Mouse (Mus musculus): ENCODE data around the gene Erp44. TPM values are rescaled to one million over a fixed set of nuclear protein-coding genes. Genes with fewer than 3 reads are reported as not detected.

Gene Erp44
- polyA plus RNA-seq (2015; fragmentation: Nextera tagmentation; extraction: Ambion mirVana): 35.8 and 37.3 TPM in 2 replicates

DNA sequence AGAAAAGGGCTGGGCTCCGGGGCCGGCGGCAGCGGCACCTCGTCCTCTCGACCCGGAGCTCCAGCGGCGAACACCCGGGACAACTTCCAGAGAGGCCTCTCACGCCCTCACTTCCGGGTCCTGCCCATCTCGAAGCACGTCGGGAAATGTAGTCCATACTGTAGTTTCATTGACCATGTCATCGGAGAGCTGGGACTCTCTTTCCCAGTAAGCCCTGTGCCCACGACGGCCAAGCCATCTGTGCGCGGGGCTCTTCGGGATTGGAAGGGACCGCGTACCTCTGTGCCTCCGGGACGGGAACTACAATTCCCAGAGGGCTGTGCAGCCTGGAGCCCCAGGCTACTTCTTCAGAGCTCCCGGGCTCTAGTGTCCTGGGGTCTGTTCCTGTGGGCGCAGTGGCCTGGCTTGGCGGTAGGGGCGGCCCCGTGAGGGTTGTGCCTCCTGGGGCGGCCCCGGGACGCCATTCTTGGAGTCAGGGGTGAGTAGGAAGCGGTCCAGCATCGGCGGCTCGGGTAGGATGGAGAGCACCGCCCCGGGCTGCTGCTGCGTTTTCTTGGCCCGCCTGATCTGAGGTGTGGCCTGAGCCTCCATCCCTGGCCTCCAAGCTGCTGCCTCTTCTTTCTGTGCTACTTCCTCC lies at the start of gene Erp44, which contains the start of gene Invs:
Erp44 (minus strand) TSS at position 61 of the 637 bp plus-strand sequence.
Invs (plus strand) TSS at position 263 of the 637 bp plus-strand sequence.

MicroRNAs within 50 kb of the gene (microRNA counts, 519-probe panel; counts per million panel counts)
- microRNA mmu-miR-1958: 88.3 counts per million

Other genes with a start within 250 kb of the Erp44 start
- 0.04 TPM in 1 of 2 replicates, not detected in the other for gene Nr4a3, start 234.4 kb downstream of the Erp44 start, polyA plus RNA-seq (2015; fragmentation: Nextera tagmentation; extraction: Ambion mirVana)
- gene Stx17, start 154.6 kb downstream of the Erp44 start, polyA plus RNA-seq (2015; fragmentation: Nextera tagmentation; extraction: Ambion mirVana): 21.9 and 22.9 TPM in 2 replicates
- gene Invs, start 202 bp upstream of the Erp44 start, polyA plus RNA-seq (2015; fragmentation: Nextera tagmentation; extraction: Ambion mirVana): 3.3 and 3.6 TPM in 2 replicates
- 21.3 and 24.8 TPM in 2 replicates for gene Tex10, start 193.9 kb upstream of the Erp44 start, polyA plus RNA-seq (2015; fragmentation: Nextera tagmentation; extraction: Ambion mirVana)